Mouse (Mus musculus): Measurements from ENCODE around the gene Gm4559. TPM values are rescaled to one million over a fixed set of nuclear protein-coding genes. Genes with fewer than 3 reads are reported as not detected.
A peak's percentile ranks its signal among the peaks of the same experiment; 100 is the strongest.
"Not testable (repeated sequence)": the region's sequence is repeated elsewhere in the genome, so short reads cannot be mapped to it uniquely, and the experiment has no call there.

The Gm4559 gene
- polyA plus RNA-seq, 1 experiment from 2014 or later = not detected

- under 1% methylated on average over 38 of the region's 38 CpGs for WGBS
These were observed 9.9 kb upstream of the Gm4559 start for GRCm38 (mm10) chr7:142284023-142284591.

GRCm38 (mm10) chr7:142282847-142283246 lies 8.7 kb upstream of the Gm4559 start:
- 22% methylated on average over 2 of the region's 2 CpGs for WGBS
- H3K27me3 ChIP-seq (ENCODE audit: control insufficient read depth, insufficient read depth, low read depth, low read length); H3K4me2 ChIP-seq (ENCODE audit: low read depth, low read length); H3K9me3 ChIP-seq (ENCODE audit: control insufficient read depth, low read length); H3K4me3 ChIP-seq (ENCODE audit: low read length); ATAC-seq (ENCODE audit: low read depth); H3K27ac ChIP-seq (ENCODE audit: low read length); H3K36me3 ChIP-seq (ENCODE audit: control insufficient read depth, insufficient read depth, low read length); H3K4me1 ChIP-seq (replicated peaks; ENCODE audit: control insufficient read depth, insufficient read depth, low read length); H3K9ac ChIP-seq (ENCODE audit: low read length): not testable (repeated sequence)

More at GRCm38 (mm10) chr7:142284023-142284591, 9.9 kb upstream of the Gm4559 start:
- Histone ChIP-seq H3K27me3 (ENCODE audit: control insufficient read depth, insufficient read depth, low read depth, low read length) (no peaks in the 10 kb centered on the region), H3K27ac (ENCODE audit: low read length) (peak overlapping the region; percentile 94), H3K9ac (ENCODE audit: low read length) (peak overlapping the region; percentile 75), H3K36me3 (ENCODE audit: control insufficient read depth, insufficient read depth, low read length) (no peaks in the 10 kb centered on the region), H3K4me1 (replicated peaks; ENCODE audit: control insufficient read depth, insufficient read depth, low read length) (peaks cover 2% of the 10 kb centered on the region; the same call in 1 of the 2 replicates), H3K4me2 (ENCODE audit: low read depth, low read length) (peak overlapping the region; percentile 85), H3K4me3 (ENCODE audit: low read length) (peak overlapping the region; percentile 57), H3K9me3 (ENCODE audit: control insufficient read depth, low read length) (no peaks in the 10 kb centered on the region)
- ATAC-seq (ENCODE audit: low read depth) = peak; percentile 85

GRCm38 (mm10) chr7:142279291-142279690 lies 5.1 kb upstream of the Gm4559 start:
- H3K4me1 ChIP-seq (replicated peaks; ENCODE audit: control insufficient read depth, insufficient read depth, low read length); ATAC-seq (ENCODE audit: low read depth); H3K4me2 ChIP-seq (ENCODE audit: low read depth, low read length); H3K27ac ChIP-seq (ENCODE audit: low read length); H3K9me3 ChIP-seq (ENCODE audit: control insufficient read depth, low read length); H3K36me3 ChIP-seq (ENCODE audit: control insufficient read depth, insufficient read depth, low read length); H3K4me3 ChIP-seq (ENCODE audit: low read length); H3K27me3 ChIP-seq (ENCODE audit: control insufficient read depth, insufficient read depth, low read depth, low read length); H3K9ac ChIP-seq (ENCODE audit: low read length): not testable (repeated sequence)
- WGBS = 67% methylated on average over 1 of the region's 1 CpGs

- H3K4me2 ChIP-seq (ENCODE audit: low read depth, low read length); H3K4me1 ChIP-seq (replicated peaks; ENCODE audit: control insufficient read depth, insufficient read depth, low read length); H3K27me3 ChIP-seq (ENCODE audit: control insufficient read depth, insufficient read depth, low read depth, low read length); H3K27ac ChIP-seq (ENCODE audit: low read length); H3K9ac ChIP-seq (ENCODE audit: low read length); H3K9me3 ChIP-seq (ENCODE audit: control insufficient read depth, low read length); H3K36me3 ChIP-seq (ENCODE audit: control insufficient read depth, insufficient read depth, low read length); H3K4me3 ChIP-seq (ENCODE audit: low read length): not testable (repeated sequence)
- 0% methylated on average over 3 of the region's 3 CpGs for WGBS
- peak; percentile 70 for ATAC-seq (ENCODE audit: low read depth)
These were observed 4.0 kb upstream of the Gm4559 start for GRCm38 (mm10) chr7:142278183-142278582.

- H3K27me3 ChIP-seq (ENCODE audit: control insufficient read depth, insufficient read depth, low read depth, low read length); H3K4me1 ChIP-seq (replicated peaks; ENCODE audit: control insufficient read depth, insufficient read depth, low read length); H3K4me3 ChIP-seq (ENCODE audit: low read length); H3K4me2 ChIP-seq (ENCODE audit: low read depth, low read length); H3K9me3 ChIP-seq (ENCODE audit: control insufficient read depth, low read length); H3K9ac ChIP-seq (ENCODE audit: low read length); ATAC-seq (ENCODE audit: low read depth); H3K27ac ChIP-seq (ENCODE audit: low read length); H3K36me3 ChIP-seq (ENCODE audit: control insufficient read depth, insufficient read depth, low read length): not testable (repeated sequence)
- WGBS = 24% methylated on average over 1 of the region's 1 CpGs
These were observed 15.9 kb downstream of the Gm4559 start, which contains the start of gene Gm2431 for GRCm38 (mm10) chr7:142258254-142258653. Gene Gm2431, minus strand, starts transcription at chr7:142258354.

- no peak overlapping the region for H3K27ac ChIP-seq (ENCODE audit: low read length)
- no peak for ATAC-seq (ENCODE audit: low read depth)
- WGBS = 0% methylated on average over 2 of the region's 2 CpGs
- H3K27me3 ChIP-seq (ENCODE audit: control insufficient read depth, insufficient read depth, low read depth, low read length) = no peaks in the 10 kb centered on the region
- no peak overlapping the region for H3K4me3 ChIP-seq (ENCODE audit: low read length)
- no peak overlapping the region for H3K9ac ChIP-seq (ENCODE audit: low read length)
- H3K4me1 ChIP-seq (replicated peaks; ENCODE audit: control insufficient read depth, insufficient read depth, low read length) = no peaks in the 10 kb centered on the region
- no peak overlapping the region for H3K4me2 ChIP-seq (ENCODE audit: low read depth, low read length)
- no peaks in the 10 kb centered on the region for H3K36me3 ChIP-seq (ENCODE audit: control insufficient read depth, insufficient read depth, low read length)
- H3K9me3 ChIP-seq (ENCODE audit: control insufficient read depth, low read length) = no peaks in the 10 kb centered on the region
These were observed 18.6 kb downstream of the Gm4559 start for GRCm38 (mm10) chr7:142255517-142255916.

- H3K9ac ChIP-seq (ENCODE audit: low read length) = no peak overlapping the region
- H3K27me3 ChIP-seq (ENCODE audit: control insufficient read depth, insufficient read depth, low read depth, low read length) = no peaks in the 10 kb centered on the region
- H3K9me3 ChIP-seq (ENCODE audit: control insufficient read depth, low read length) = no peaks in the 10 kb centered on the region
- no peak for ATAC-seq (ENCODE audit: low read depth)
- WGBS = 0% methylated on average over 1 of the region's 1 CpGs
- H3K4me2 ChIP-seq (ENCODE audit: low read depth, low read length) = no peak overlapping the region
- no peaks in the 10 kb centered on the region for H3K4me1 ChIP-seq (replicated peaks; ENCODE audit: control insufficient read depth, insufficient read depth, low read length)
- no peak overlapping the region for H3K27ac ChIP-seq (ENCODE audit: low read length)
- no peak overlapping the region for H3K4me3 ChIP-seq (ENCODE audit: low read length)
- no peaks in the 10 kb centered on the region for H3K36me3 ChIP-seq (ENCODE audit: control insufficient read depth, insufficient read depth, low read length)
These were observed 24.3 kb downstream of the Gm4559 start for GRCm38 (mm10) chr7:142249824-142250223.

- Histone ChIP-seq H3K36me3 (ENCODE audit: control insufficient read depth, insufficient read depth, low read length) (no peaks in the 10 kb centered on the region), H3K9ac (ENCODE audit: low read length) (no peak within 1 kb of the TSS), H3K4me1 (replicated peaks; ENCODE audit: control insufficient read depth, insufficient read depth, low read length) (no peaks in the 10 kb centered on the region), H3K27ac (ENCODE audit: low read length) (no peak within 1 kb of the TSS), H3K4me3 (ENCODE audit: low read length) (no peak within 1 kb of the TSS), H3K4me2 (ENCODE audit: low read depth, low read length) (no peak within 1 kb of the TSS), H3K9me3 (ENCODE audit: control insufficient read depth, low read length) (peaks cover 6% of the 10 kb centered on the region; the same call in 1 of the 2 replicates), H3K27me3 (ENCODE audit: control insufficient read depth, insufficient read depth, low read depth, low read length) (no peaks in the 10 kb centered on the region)
- no peak for ATAC-seq (ENCODE audit: low read depth)
- 31% methylated on average over 2 of the region's 2 CpGs for WGBS
These were observed 33.2 kb downstream of the Gm4559 start, which contains the start of gene Gm40460 for GRCm38 (mm10) chr7:142240978-142241377. Gene Gm40460, minus strand, starts transcription at chr7:142241078.

GRCm38 (mm10) chr7:142231540-142231939 lies 42.6 kb downstream of the Gm4559 start:
- 21% methylated on average over 1 of the region's 1 CpGs for WGBS
- H3K27ac ChIP-seq (ENCODE audit: low read length) = no peak overlapping the region
- no peaks in the 10 kb centered on the region for H3K4me1 ChIP-seq (replicated peaks; ENCODE audit: control insufficient read depth, insufficient read depth, low read length)
- peaks cover 3% of the 10 kb centered on the region; the same call in 1 of the 2 replicates for H3K9me3 ChIP-seq (ENCODE audit: control insufficient read depth, low read length)
- no peak overlapping the region for H3K9ac ChIP-seq (ENCODE audit: low read length)
- no peaks in the 10 kb centered on the region for H3K27me3 ChIP-seq (ENCODE audit: control insufficient read depth, insufficient read depth, low read depth, low read length)
- H3K4me2 ChIP-seq (ENCODE audit: low read depth, low read length) = no peak overlapping the region
- no peak for ATAC-seq (ENCODE audit: low read depth)
- no peaks in the 10 kb centered on the region for H3K36me3 ChIP-seq (ENCODE audit: control insufficient read depth, insufficient read depth, low read length)
- no peak overlapping the region for H3K4me3 ChIP-seq (ENCODE audit: low read length)
